Mouse (Mus musculus): ENCODE data around the gene Syne2. TPM values are rescaled to one million over a fixed set of nuclear protein-coding genes. Genes with fewer than 3 reads are reported as not detected.

Syne2 gene
- polyA plus RNA-seq, 1 experiment: 9.8 TPM

DNA sequence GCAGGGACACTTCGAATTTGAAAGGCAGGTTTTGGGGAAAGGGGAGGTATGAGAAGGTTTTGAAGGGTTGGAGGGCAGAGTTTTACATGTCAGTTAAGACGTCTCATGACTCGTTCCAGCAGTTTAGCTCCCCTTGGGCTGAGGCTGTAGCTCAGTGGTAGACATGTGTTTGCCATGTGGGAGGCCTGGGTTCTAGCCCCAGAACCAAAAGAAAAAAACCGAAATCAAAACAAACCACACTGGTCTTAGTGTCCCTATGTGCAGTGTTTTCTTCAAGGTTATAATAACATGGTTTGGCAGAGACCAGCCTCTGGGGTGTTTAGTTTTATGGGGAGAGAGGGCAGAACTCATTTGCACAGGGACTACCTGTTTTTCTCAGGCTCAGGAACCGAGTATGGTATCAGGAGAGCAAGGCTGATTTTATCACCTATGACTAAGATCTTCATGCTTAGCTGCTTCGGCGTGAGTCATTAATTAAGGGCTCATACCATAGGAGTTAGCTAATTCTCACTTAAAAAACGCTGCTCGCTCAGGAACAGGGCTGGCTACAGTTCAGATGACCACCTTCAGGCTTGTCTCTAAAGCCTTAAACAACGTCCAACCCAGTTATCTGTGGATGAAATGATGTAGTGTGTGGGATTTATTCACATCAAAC lies 8.9 kb downstream of the Syne2 start:
- Histone ChIP-seq H3K27ac (ENCODE audit: insufficient read depth, low read depth, low read length) (no peak overlapping the region), H3K4me1 (ENCODE audit: control insufficient read depth, insufficient read depth, low read length) (no peaks in the 10 kb centered on the region), H3K4me3 (ENCODE audit: insufficient read depth, low read length) (no peak overlapping the region)
- TF ChIP-seq CTCF (IDR thresholded peaks at IDR 0.05; ENCODE audit: low read depth, low read length) (no peak), POLR2A (IDR thresholded peaks at IDR 0.05; ENCODE audit: borderline replicate concordance, low read depth, low read length) (no peak)

DNA sequence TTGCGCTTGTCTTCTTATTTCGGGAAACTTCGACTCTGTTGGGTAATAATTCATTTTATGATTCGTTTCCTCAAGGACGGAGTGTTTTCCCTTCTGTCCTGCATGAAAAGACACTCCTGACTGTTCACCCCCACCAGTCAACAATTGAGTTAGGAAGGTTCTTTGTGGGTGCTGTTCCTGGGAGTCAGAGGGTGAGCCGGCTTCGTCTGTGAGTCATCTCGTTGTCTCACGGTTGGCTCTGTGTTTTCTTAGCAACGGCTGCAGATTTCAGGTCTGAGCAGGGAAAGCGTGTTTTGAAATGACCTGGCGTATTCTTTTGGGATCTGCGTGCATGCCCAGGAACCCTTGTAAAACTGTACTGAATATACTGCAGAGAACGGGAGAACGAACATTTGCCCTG lies 9.8 kb downstream of the Syne2 start:
- no peak overlapping the region for H3K27ac ChIP-seq (ENCODE audit: insufficient read depth, low read depth, low read length)
- no peak overlapping the region for H3K4me3 ChIP-seq (ENCODE audit: insufficient read depth, low read length)
- no peaks in the 10 kb centered on the region for H3K4me1 ChIP-seq (ENCODE audit: control insufficient read depth, insufficient read depth, low read length)
- TF ChIP-seq CTCF (IDR thresholded peaks at IDR 0.05; ENCODE audit: low read depth, low read length) (no peak), POLR2A (IDR thresholded peaks at IDR 0.05; ENCODE audit: borderline replicate concordance, low read depth, low read length) (no peak)

DNA sequence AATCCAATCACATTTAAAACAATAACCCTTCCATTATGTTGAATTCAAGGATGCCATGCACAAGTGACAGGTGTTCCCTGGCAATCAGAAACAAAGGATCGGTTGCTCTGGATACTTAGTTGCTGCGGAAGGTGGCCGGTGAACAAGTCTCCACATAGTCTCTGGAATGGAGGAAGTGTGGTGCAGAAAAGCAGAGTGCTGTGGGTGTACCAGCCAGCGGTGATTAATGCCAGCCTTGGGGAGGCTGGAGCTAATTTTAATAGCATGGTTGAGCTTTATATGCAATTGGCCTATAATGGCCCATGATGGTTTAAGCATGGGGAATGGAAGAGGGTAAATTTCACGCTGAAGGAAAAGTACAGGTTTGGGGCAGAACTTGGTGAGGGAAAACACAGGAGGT lies 11.7 kb downstream of the Syne2 start:
- H3K27ac ChIP-seq (ENCODE audit: insufficient read depth, low read depth, low read length): no peak overlapping the region
- TF ChIP-seq CTCF (IDR thresholded peaks at IDR 0.05; ENCODE audit: low read depth, low read length): no peak
- no peak for TF ChIP-seq POLR2A (IDR thresholded peaks at IDR 0.05; ENCODE audit: borderline replicate concordance, low read depth, low read length)
- H3K4me3 ChIP-seq (ENCODE audit: insufficient read depth, low read length): no peak overlapping the region
- H3K4me1 ChIP-seq (ENCODE audit: control insufficient read depth, insufficient read depth, low read length): no peaks in the 10 kb centered on the region

DNA sequence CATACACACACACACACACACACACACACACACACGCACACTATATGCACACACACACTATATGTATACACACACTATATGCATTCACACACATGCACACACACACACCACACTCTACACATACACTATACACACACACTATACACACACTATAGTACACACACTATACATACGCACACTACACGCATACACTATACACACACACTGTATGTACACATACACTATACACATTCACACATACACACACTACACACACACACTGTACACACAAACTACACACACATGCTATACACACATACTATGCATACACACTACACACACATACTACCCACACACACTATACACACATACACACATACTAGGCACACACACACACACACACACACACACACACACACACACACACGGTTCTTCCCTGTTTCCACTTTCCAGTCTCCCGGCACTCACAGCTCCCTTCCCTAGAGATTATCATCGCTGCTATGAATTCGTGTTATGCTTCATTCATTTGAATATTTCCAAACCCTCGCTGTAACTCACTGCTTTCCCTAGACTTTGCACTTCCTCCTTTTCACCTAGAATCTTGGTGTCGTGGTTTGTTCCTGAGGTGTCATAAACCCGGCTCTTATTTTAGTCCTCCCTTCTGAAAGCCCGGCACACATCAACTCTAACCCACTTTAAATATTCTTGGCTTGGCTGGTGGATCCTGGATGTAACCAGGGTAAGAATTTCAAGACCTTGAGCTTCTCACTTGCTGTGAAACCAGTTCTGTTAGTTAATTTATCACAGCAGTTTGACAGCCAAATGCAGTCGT lies 15.4 kb downstream of the Syne2 start:
- Histone ChIP-seq H3K4me3 (ENCODE audit: insufficient read depth, low read length) (no peak overlapping the region), H3K27ac (ENCODE audit: insufficient read depth, low read depth, low read length) (no peak overlapping the region), H3K4me1 (ENCODE audit: control insufficient read depth, insufficient read depth, low read length) (no peaks in the 10 kb centered on the region; the same call in 1 of the 2 replicates)
- no peak for TF ChIP-seq POLR2A (IDR thresholded peaks at IDR 0.05; ENCODE audit: borderline replicate concordance, low read depth, low read length)
- TF ChIP-seq CTCF (IDR thresholded peaks at IDR 0.05; ENCODE audit: low read depth, low read length): no peak

DNA sequence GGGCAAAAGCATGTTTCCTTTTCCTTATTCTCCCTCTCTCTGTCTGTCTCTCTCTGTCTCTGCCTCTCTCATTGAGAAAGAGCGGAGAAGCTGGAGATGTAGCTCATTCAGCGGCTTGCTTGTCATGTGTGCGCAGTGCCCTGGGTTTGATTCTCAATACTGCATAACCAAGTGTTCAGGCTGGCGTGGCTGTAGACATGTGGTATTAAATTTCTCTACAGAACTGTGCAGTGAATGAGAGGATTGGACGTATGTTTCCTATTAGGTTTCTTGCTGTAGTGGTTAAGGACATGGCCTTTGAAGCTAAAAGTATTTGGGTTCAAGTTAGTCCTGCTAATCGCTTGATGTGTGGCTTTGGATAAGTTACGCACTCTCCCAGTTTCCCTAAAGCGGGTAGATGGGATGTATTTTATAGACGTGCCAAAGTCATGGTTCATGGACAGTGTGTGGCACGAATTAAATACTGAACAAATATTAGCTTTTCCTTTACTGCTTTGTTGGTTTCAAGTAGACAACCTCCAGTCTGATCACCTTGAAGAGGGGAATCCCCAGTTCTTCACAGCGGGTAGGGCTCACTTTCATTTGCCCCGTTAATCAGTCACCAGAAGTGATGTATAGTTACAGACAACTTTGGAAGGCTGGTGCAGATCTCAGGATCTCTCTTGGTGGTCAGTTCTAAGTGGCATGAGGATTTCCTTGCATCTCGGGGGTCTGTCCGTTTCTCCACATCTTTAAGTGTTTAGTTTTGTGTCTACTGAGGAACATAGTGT lies 16.2 kb downstream of the Syne2 start:
- Histone ChIP-seq H3K4me1 (ENCODE audit: control insufficient read depth, insufficient read depth, low read length) (no peaks in the 10 kb centered on the region; the same call in 1 of the 2 replicates), H3K4me3 (ENCODE audit: insufficient read depth, low read length) (no peak overlapping the region), H3K27ac (ENCODE audit: insufficient read depth, low read depth, low read length) (no peak overlapping the region)
- TF ChIP-seq POLR2A (IDR thresholded peaks at IDR 0.05; ENCODE audit: borderline replicate concordance, low read depth, low read length) (no peak), CTCF (IDR thresholded peaks at IDR 0.05; ENCODE audit: low read depth, low read length) (no peak)

DNA sequence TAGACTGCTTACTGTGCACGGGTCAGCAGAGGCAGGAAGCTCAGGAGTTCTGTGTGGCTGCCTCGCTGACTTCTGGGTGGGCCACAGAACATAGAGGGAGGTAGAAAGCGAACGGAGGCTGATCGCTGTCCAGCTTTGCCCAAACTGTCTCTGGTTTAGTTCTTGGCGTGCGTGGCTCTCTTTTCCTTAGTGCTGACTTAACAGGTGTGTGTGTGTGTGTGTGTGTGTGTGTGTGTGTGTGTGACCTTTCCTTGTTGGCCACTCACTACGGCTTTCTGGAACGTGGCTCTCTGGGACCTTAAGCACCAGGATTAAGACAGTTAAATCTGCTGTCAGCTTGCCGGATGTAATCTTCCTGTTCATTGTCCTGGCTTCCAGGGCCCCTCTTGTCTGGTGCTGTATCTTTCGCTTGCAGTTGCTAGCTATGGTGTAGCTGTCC lies 18.6 kb downstream of the Syne2 start:
- Histone ChIP-seq H3K27ac (ENCODE audit: insufficient read depth, low read depth, low read length) (no peak overlapping the region), H3K4me3 (ENCODE audit: insufficient read depth, low read length) (peak overlapping the region; percentile 29), H3K4me1 (ENCODE audit: control insufficient read depth, insufficient read depth, low read length) (no peaks in the 10 kb centered on the region; the same call in 1 of the 2 replicates)
- no peak for TF ChIP-seq POLR2A (IDR thresholded peaks at IDR 0.05; ENCODE audit: borderline replicate concordance, low read depth, low read length)
- no peak for TF ChIP-seq CTCF (IDR thresholded peaks at IDR 0.05; ENCODE audit: low read depth, low read length)

DNA sequence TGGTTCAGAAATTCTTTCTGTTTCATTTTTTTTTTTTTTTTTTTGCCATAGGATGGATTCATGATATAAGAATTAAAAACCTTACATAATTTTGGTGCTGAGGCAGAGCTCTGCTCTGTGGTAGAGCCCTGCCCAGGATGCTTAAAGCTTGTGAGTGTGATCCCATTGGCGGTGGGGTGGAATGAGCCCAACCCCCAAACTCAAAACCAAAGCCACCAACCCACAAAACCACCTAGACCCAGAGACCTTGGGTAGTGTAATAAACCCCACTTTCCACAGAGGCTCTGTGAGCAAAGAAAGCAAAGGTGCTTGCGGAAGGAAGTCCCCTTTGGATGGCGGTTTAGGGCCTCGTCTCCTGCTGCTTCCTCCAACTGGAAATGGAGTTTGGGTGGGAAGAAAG lies 19.5 kb downstream of the Syne2 start:
- H3K4me3 ChIP-seq (ENCODE audit: insufficient read depth, low read length): no peak overlapping the region
- H3K27ac ChIP-seq (ENCODE audit: insufficient read depth, low read depth, low read length): no peak overlapping the region
- TF ChIP-seq CTCF (IDR thresholded peaks at IDR 0.05; ENCODE audit: low read depth, low read length): no peak
- H3K4me1 ChIP-seq (ENCODE audit: control insufficient read depth, insufficient read depth, low read length): no peaks in the 10 kb centered on the region; the same call in 1 of the 2 replicates

DNA sequence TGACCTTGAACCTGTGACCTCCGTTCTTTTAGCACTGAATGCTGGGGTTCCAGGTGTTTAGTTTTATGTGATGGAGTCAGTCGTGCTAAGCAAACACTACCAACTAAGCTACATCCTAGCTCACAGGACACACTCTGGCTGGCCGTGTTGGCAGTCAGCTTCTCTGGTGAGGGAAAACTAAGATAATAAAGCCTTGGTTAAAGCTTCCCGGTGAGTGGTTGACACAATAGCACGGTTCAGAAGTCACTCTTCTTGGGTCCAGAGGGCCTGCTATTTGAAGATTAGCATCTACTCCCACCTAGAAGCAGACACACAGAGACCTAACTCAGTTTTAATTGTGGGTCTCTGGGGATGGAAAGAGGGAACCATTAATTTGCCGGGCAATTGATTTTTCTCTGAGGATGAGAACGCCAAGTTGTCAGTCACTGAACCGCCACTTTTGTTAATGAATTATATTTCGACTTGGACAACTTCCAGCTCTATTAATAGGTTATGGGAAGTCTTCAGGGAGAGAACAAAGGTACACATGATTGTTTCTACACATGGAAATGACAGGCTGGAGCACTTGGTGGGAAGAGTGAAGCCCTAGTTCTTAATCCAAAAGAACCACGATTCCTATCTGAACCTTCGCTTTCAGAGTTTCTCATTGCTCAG lies 21.3 kb downstream of the Syne2 start:
- Histone ChIP-seq H3K4me1 (ENCODE audit: control insufficient read depth, insufficient read depth, low read length) (no peaks in the 10 kb centered on the region; the same call in 1 of the 2 replicates), H3K27ac (ENCODE audit: insufficient read depth, low read depth, low read length) (no peak overlapping the region), H3K4me3 (ENCODE audit: insufficient read depth, low read length) (no peak overlapping the region)
- TF ChIP-seq CTCF (IDR thresholded peaks at IDR 0.05; ENCODE audit: low read depth, low read length) (no peak), POLR2A (IDR thresholded peaks at IDR 0.05; ENCODE audit: borderline replicate concordance, low read depth, low read length) (no peak)

DNA sequence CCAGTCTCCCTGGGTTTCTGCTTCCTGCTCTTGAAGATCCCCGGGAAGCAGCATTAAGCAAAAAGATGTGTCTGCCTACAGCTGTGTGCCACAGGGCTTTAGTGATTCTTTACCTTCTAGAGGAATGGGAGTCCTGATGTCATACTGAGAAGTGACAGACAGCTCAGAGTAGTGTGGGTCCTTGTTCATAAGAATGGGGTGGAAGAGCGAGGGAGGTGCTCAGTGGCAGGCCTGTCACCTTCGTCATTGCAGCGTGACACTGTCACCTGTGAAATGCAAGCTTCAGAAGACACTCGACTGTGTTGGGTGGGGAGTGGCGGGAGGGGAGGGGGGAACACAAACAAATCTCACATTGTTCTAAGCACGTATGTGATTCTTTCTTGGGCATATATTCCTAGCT lies 23.2 kb downstream of the Syne2 start:
- TF ChIP-seq POLR2A (IDR thresholded peaks at IDR 0.05; ENCODE audit: borderline replicate concordance, low read depth, low read length): no peak
- TF ChIP-seq CTCF (IDR thresholded peaks at IDR 0.05; ENCODE audit: low read depth, low read length): no peak
- Histone ChIP-seq H3K4me3 (ENCODE audit: insufficient read depth, low read length) (no peak overlapping the region), H3K4me1 (ENCODE audit: control insufficient read depth, insufficient read depth, low read length) (no peaks in the 10 kb centered on the region; the same call in 1 of the 2 replicates)

More for the DNA sequence above, 23.2 kb downstream of the Syne2 start:
- no peak overlapping the region for H3K27ac ChIP-seq (ENCODE audit: insufficient read depth, low read depth, low read length)
